Comparison of ENCODE assay signal across 21 mouse cellular contexts in genomic region chr1:157806296-157806695, GRCm38 (mm10).
"Had no signal": no experiment of that assay in that cellular context is flagged by ENCODE, and none has a peak within 500 bp of the region (broad histone marks: within the 10 kb centered on the region; RNA-seq: fewer than 3 reads in every experiment).

No protein-coding gene starts in this region.

- H3K36me3 ChIP-seq: limb, embryonic 12.5 days; limb, embryonic 15.5 days; midbrain, embryonic 12.5 days; midbrain, embryonic 15.5 days; neural tube, embryonic 12.5 days; neural tube, embryonic 15.5 days; stomach, embryonic 15.5 days had no signal

- ATAC-seq: intestine, postnatal 0 days; liver, postnatal 0 days; lung, postnatal 0 days; midbrain, embryonic 15.5 days had no signal

- H3K27me3 ChIP-seq: limb, embryonic 12.5 days; limb, embryonic 15.5 days; midbrain, embryonic 12.5 days; midbrain, embryonic 15.5 days; neural tube, embryonic 12.5 days; neural tube, embryonic 15.5 days; stomach, embryonic 15.5 days had no signal

- H3K27ac ChIP-seq: left cerebral cortex, adult 2 months; limb, embryonic 12.5 days; limb, embryonic 15.5 days; liver, embryonic 14.5 days; macrophage; midbrain, embryonic 12.5 days; midbrain, embryonic 15.5 days; neural tube, embryonic 12.5 days; neural tube, embryonic 15.5 days; stomach, embryonic 15.5 days had no signal

- H3K4me3 ChIP-seq: left cerebral cortex, adult 2 months; limb, embryonic 12.5 days; limb, embryonic 15.5 days; midbrain, embryonic 12.5 days; midbrain, embryonic 15.5 days; neural tube, embryonic 12.5 days; neural tube, embryonic 15.5 days; stomach, embryonic 15.5 days had no signal

- H3K4me1 ChIP-seq: limb, embryonic 15.5 days; midbrain, embryonic 12.5 days; midbrain, embryonic 15.5 days; neural tube, embryonic 12.5 days; stomach, embryonic 15.5 days had no signal

- H3K9me3 ChIP-seq: limb, embryonic 12.5 days; limb, embryonic 15.5 days; midbrain, embryonic 12.5 days; midbrain, embryonic 15.5 days; neural tube, embryonic 12.5 days; neural tube, embryonic 15.5 days; stomach, embryonic 15.5 days had no signal

- H3K4me2 ChIP-seq: limb, embryonic 12.5 days; limb, embryonic 15.5 days; liver, embryonic 11.5 days; lung, embryonic 14.5 days; midbrain, embryonic 12.5 days; midbrain, embryonic 15.5 days; neural tube, embryonic 12.5 days; neural tube, embryonic 15.5 days; stomach, embryonic 15.5 days had no signal

- DNase-seq: layer of hippocampus, postnatal 36 days; left cerebral cortex, postnatal 4 days; liver, postnatal 0 days; lung, embryonic 14.5 days; right cerebral cortex, adult 18-20 months; right cerebral cortex, postnatal 14 days; right cerebral cortex, postnatal 4 days; thymus, postnatal 25 days had no signal

- H3K9ac ChIP-seq: limb, embryonic 12.5 days; limb, embryonic 15.5 days; liver, embryonic 14.5 days; liver, postnatal 0 days; lung, embryonic 14.5 days; midbrain, embryonic 12.5 days; midbrain, embryonic 15.5 days; neural tube, embryonic 12.5 days; neural tube, embryonic 15.5 days; stomach, embryonic 15.5 days had no signal
